ENCODE assay signal across 8 mouse cellular contexts in genomic region chr13:108127130-108127529, GRCm38 (mm10). TPM values are rescaled to one million over a fixed set of nuclear protein-coding genes. Genes with fewer than 3 reads are reported as not detected.
DNase-seq lines count a peak whose midpoint lies in the region; ATAC-seq and TF ChIP-seq lines count a peak whose summit lies in the region.

No protein-coding gene starts in this region.

- H3K79me2 ChIP-seq in liver, adult 2 months (ENCODE audit: control insufficient read depth, insufficient read depth, low read length) = no peaks in the 10 kb centered on the region; the same call in 1 of the 2 replicates

- peak; percentile 68 for DNase-seq in forebrain, embryonic 11.5 days (ENCODE audit: low spot score)
- DNase-seq in liver, adult 2 months (ENCODE audit: extremely low read depth, low read depth, low spot score) = peak; percentile 9
- DNase-seq in liver, embryonic 11.5 days (ENCODE audit: low spot score) = no peak
- DNase-seq in Muller cell, postnatal 12 days (ENCODE audit: inconsistent ontology term) = no peak

- ATAC-seq in forebrain, embryonic 11.5 days (replicated peaks; ENCODE audit: low FRiP score) = no peak
- no peak for ATAC-seq in forebrain, embryonic 13.5 days
- ATAC-seq in liver, embryonic 11.5 days (replicated peaks; ENCODE audit: low FRiP score) = no peak
- peak; percentile 78 for ATAC-seq in inflammation-experienced regulatory T-cells, adult 6 months
- peak; percentile 70; the same call in 1 of the 2 replicates for ATAC-seq in neutrophil, adult 5-6 weeks (ENCODE audit: extremely low read depth, insufficient number of reproducible peaks, low FRiP score, poor library complexity, severe bottlenecking)

- no peak overlapping the region for H3K4me3 ChIP-seq in forebrain, embryonic 11.5 days (ENCODE audit: low read depth, low read length)
- no peak overlapping the region for H3K4me3 ChIP-seq in forebrain, embryonic 13.5 days
- no peak overlapping the region for H3K4me3 ChIP-seq in liver, adult 2 months (ENCODE audit: insufficient read depth, low read depth, low read length)
- no peak overlapping the region for H3K4me3 ChIP-seq in liver, embryonic 11.5 days (ENCODE audit: low read depth, low read length)
- no peak overlapping the region for H3K4me3 ChIP-seq in bone marrow macrophage, adult 2 months (ENCODE audit: insufficient read depth, low read length)

- no peak overlapping the region for H3K9ac ChIP-seq in forebrain, embryonic 11.5 days (ENCODE audit: low read length)
- no peak overlapping the region for H3K9ac ChIP-seq in forebrain, embryonic 13.5 days
- no peak overlapping the region for H3K9ac ChIP-seq in liver, adult 2 months (ENCODE audit: low read depth, low read length)
- H3K9ac ChIP-seq in liver, embryonic 11.5 days (ENCODE audit: low read depth, low read length) = no peak overlapping the region

- no peak for TF ChIP-seq POLR2A in liver, adult 2 months (IDR thresholded peaks at IDR 0.05; ENCODE audit: extremely low read depth, insufficient read depth, low read length)
- TF ChIP-seq POLR2A in bone marrow macrophage, adult 2 months (IDR thresholded peaks at IDR 0.05; ENCODE audit: borderline replicate concordance, low read depth, low read length) = no peak

- peak; percentile 74; the same call in 1 of the 2 replicates for TF ChIP-seq CTCF in liver, adult 2 months (IDR thresholded peaks at IDR 0.05; ENCODE audit: low read depth, low read length)
- TF ChIP-seq CTCF in bone marrow macrophage, adult 2 months (IDR thresholded peaks at IDR 0.05; ENCODE audit: low read depth, low read length) = peak; percentile 30; the same call in 1 of the 2 replicates

- H3K36me3 ChIP-seq in forebrain, embryonic 11.5 days (ENCODE audit: control insufficient read depth, insufficient read depth, low read length) = no peaks in the 10 kb centered on the region
- H3K36me3 ChIP-seq in forebrain, embryonic 13.5 days (ENCODE audit: poor library complexity, severe bottlenecking) = no peaks in the 10 kb centered on the region
- no peaks in the 10 kb centered on the region for H3K36me3 ChIP-seq in liver, adult 2 months (ENCODE audit: control insufficient read depth, insufficient read depth, low read length)
- H3K36me3 ChIP-seq in liver, embryonic 11.5 days (ENCODE audit: control insufficient read depth, insufficient read depth, low read length) = no peaks in the 10 kb centered on the region

- H3K9me3 ChIP-seq in forebrain, embryonic 11.5 days (ENCODE audit: control insufficient read depth, low read length) = no peaks in the 10 kb centered on the region
- H3K9me3 ChIP-seq in forebrain, embryonic 13.5 days (replicated peaks) = no peaks in the 10 kb centered on the region
- no peaks in the 10 kb centered on the region for H3K9me3 ChIP-seq in liver, embryonic 11.5 days (ENCODE audit: control insufficient read depth, low read length)

- no peak overlapping the region for H3K27ac ChIP-seq in forebrain, embryonic 11.5 days (ENCODE audit: low read depth, low read length)
- H3K27ac ChIP-seq in forebrain, embryonic 13.5 days = no peak overlapping the region
- no peak overlapping the region for H3K27ac ChIP-seq in liver, adult 2 months (replicated peaks; ENCODE audit: insufficient read depth, low read depth, low read length)
- H3K27ac ChIP-seq in liver, embryonic 11.5 days (ENCODE audit: low read depth, low read length) = no peak overlapping the region
- H3K27ac ChIP-seq in bone marrow macrophage, adult 2 months (ENCODE audit: insufficient read depth, low read depth, low read length) = no peak overlapping the region

- H3K27me3 ChIP-seq in forebrain, embryonic 11.5 days (ENCODE audit: control insufficient read depth, insufficient read depth, low read length) = no peaks in the 10 kb centered on the region
- H3K27me3 ChIP-seq in forebrain, embryonic 13.5 days = no peaks in the 10 kb centered on the region
- H3K27me3 ChIP-seq in liver, adult 2 months (ENCODE audit: control insufficient read depth, insufficient read depth, low read length) = no peaks in the 10 kb centered on the region
- no peaks in the 10 kb centered on the region for H3K27me3 ChIP-seq in liver, embryonic 11.5 days (replicated peaks; ENCODE audit: control insufficient read depth, insufficient read depth, low read length)

- peaks cover 4% of the 10 kb centered on the region; the same call in 1 of the 2 replicates for H3K4me1 ChIP-seq in forebrain, embryonic 11.5 days (replicated peaks; ENCODE audit: control insufficient read depth, insufficient read depth, low read length)
- peaks cover 16% of the 10 kb centered on the region for H3K4me1 ChIP-seq in forebrain, embryonic 13.5 days
- H3K4me1 ChIP-seq in liver, adult 2 months (ENCODE audit: control insufficient read depth, insufficient read depth, low read length) = no peaks in the 10 kb centered on the region
- H3K4me1 ChIP-seq in liver, embryonic 11.5 days (replicated peaks; ENCODE audit: control insufficient read depth, insufficient read depth, low read length) = no peaks in the 10 kb centered on the region
- H3K4me1 ChIP-seq in bone marrow macrophage, adult 2 months (ENCODE audit: control insufficient read depth, insufficient read depth, low read length) = no peaks in the 10 kb centered on the region

- WGBS in forebrain, embryonic 11.5 days = 4% methylated on average over 1 of the region's 1 CpGs
- 0% methylated on average over 1 of the region's 1 CpGs for WGBS in forebrain, embryonic 13.5 days
- WGBS in liver, adult 2 months = 17% methylated on average over 1 of the region's 1 CpGs
- 6% methylated on average over 1 of the region's 1 CpGs for WGBS in liver, embryonic 11.5 days

- H3K4me2 ChIP-seq in forebrain, embryonic 11.5 days (ENCODE audit: low read depth, low read length, severe bottlenecking) = no peak overlapping the region
- no peak overlapping the region for H3K4me2 ChIP-seq in forebrain, embryonic 13.5 days
- no peak overlapping the region for H3K4me2 ChIP-seq in liver, embryonic 11.5 days

RNA-seq across cellular contexts. Expression of gene Ndufaf2, which starts 31.3 kb away (rescaled TPM):
- polyA plus RNA-seq in forebrain, embryonic 11.5 days (2014; fragmentation: Nextera tagmentation; extraction: Ambion mirVana) = 86.0 and 96.1 TPM in 2 replicates
- 85.9 and 88.7 TPM in 2 replicates for polyA plus RNA-seq in forebrain, embryonic 13.5 days (2015; fragmentation: Nextera tagmentation; extraction: Ambion mirVana)
- total RNA-seq in liver, adult 2 months (2014; rRNA removed) = 13.0 and 26.1 TPM in 2 replicates
- polyA plus RNA-seq in liver, adult 2 months (2012; rRNA removed) = 10.5 and 13.8 TPM in 2 replicates
- 76.5 and 88.3 TPM in 2 replicates for polyA plus RNA-seq in liver, embryonic 11.5 days (2014; fragmentation: Nextera tagmentation; extraction: Ambion mirVana)
- polyA plus RNA-seq in bone marrow macrophage, adult 2 months (2012; ENCODE audit: insufficient read depth, insufficient read length, missing spikeins) = 21.5 and 22.0 TPM in 2 replicates
- polyA plus RNA-seq in inflammation-experienced regulatory T-cells, adult 6 months (2017; shearing (Covaris generic)) = 10 to 100 TPM; 38.9 to 47.2 (median 43.2) TPM
- total RNA-seq in neutrophil, adult 5-6 weeks (2017) = 6.0 and 10.6 TPM in 2 replicates

RNA-seq across cellular contexts. Expression of gene Ercc8, which starts 31.4 kb away (rescaled TPM):
- 25.0 and 26.7 TPM in 2 replicates for polyA plus RNA-seq in forebrain, embryonic 11.5 days (2014; fragmentation: Nextera tagmentation; extraction: Ambion mirVana)
- polyA plus RNA-seq in forebrain, embryonic 13.5 days (2015; fragmentation: Nextera tagmentation; extraction: Ambion mirVana) = 25.6 and 27.8 TPM in 2 replicates
- 3.0 and 3.7 TPM in 2 replicates for total RNA-seq in liver, adult 2 months (2014; rRNA removed)
- 3.7 and 3.9 TPM in 2 replicates for polyA plus RNA-seq in liver, adult 2 months (2012; rRNA removed)
- 19.6 and 21.0 TPM in 2 replicates for polyA plus RNA-seq in liver, embryonic 11.5 days (2014; fragmentation: Nextera tagmentation; extraction: Ambion mirVana)
- polyA plus RNA-seq in bone marrow macrophage, adult 2 months (2012; ENCODE audit: insufficient read depth, insufficient read length, missing spikeins) = 2.4 and 3.1 TPM in 2 replicates
- polyA plus RNA-seq in inflammation-experienced regulatory T-cells, adult 6 months (2017; shearing (Covaris generic)) = 10 to 100 TPM in 2 of 3 experiments, 1 to 10 TPM in 1; 6.9 to 10.5 (median 10.4) TPM
- 10.8 and 14.4 TPM in 2 replicates for total RNA-seq in neutrophil, adult 5-6 weeks (2017)

Comparison
In these comparisons a context has a peak if more than half of its experiments do, and no peak if none do; other contexts are left out.
1. DNase-seq: peak in forebrain, embryonic 11.5 days (single experiment) and liver, adult 2 months (single experiment); none in liver, embryonic 11.5 days (single experiment) and Muller cell, postnatal 12 days (single experiment).
2. ATAC-seq: peak in inflammation-experienced regulatory T-cells, adult 6 months (single experiment) and neutrophil, adult 5-6 weeks (single experiment); none in forebrain, embryonic 11.5 days (single experiment), forebrain, embryonic 13.5 days (single experiment) and liver, embryonic 11.5 days (single experiment).